Mouse (Mus musculus): ENCODE results near the gene Kcnmb3. TPM values are rescaled to one million over a fixed set of nuclear protein-coding genes. Genes with fewer than 3 reads are reported as not detected.
A peak's percentile ranks its signal among the peaks of the same experiment; 100 is the strongest.

The Kcnmb3 gene
- polyA plus RNA-seq (2015; fragmentation: Nextera tagmentation; extraction: Ambion mirVana), result 0.16 and 0.19 TPM in 2 replicates

DNA sequence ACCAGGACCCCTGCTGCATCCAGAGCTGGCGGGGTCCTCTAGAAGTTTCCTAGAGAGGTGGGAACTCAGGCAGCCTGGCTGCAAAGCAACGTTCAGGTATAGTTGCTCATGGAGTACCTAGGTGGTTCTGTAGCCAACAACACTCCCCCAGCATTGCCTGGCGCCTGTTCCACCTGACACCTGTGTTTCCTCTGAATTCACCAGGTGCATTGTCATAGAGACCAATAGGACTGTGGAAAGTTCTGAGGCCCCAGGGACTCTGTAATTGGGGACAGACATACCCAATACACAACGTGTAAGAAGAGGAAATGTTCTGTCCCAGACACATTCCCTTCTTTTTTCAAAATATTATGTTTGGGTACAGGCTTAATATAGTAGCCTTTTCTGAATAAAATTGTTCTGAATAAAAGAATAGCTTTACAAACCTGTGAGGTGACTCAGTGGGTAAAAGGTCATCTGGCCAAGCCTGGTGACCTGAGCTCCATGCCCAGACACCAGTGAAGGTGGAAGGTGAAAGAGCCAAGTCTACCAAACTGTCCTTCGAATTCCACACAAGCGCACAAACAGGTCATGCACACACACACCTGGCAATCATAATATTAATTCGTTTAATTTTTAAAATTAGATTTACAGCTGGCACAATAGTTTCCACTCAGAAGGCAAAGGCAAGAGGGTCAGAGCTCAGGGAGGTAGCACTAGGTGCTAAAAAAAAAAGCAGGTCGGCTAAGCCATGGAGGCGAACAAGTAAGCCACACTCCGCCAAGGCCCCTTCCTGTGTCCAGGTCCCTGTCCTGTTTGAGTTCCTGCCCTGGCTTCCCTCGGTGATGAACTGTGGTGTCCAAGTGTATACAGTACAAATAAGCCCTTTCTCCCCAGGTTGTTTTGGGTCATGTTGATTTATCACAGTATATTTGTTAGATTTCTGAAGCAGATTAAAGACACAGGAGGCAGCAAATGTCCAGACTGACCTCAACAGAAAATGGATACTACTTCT, at the start of gene Kcnmb3:
Kcnmb3 (minus strand) TSS at position 135 of the 994 bp plus-strand sequence.
- WGBS, result 86% methylated on average over 11 of the region's 11 CpGs
- H3K4me2 ChIP-seq (ENCODE audit: low read length), result no peak within 1 kb of the TSS
- no peak for ATAC-seq
- no peak within 1 kb of the TSS for H3K4me3 ChIP-seq (replicated peaks; ENCODE audit: low read length)
- H3K4me1 ChIP-seq (replicated peaks; ENCODE audit: control insufficient read depth, insufficient read depth, low read length), result peaks cover 2% of the 10 kb centered on the region; the same call in 1 of the 2 replicates
- H3K9me3 ChIP-seq (ENCODE audit: control insufficient read depth, low read length), result no peaks in the 10 kb centered on the region
- no peak within 1 kb of the TSS for H3K27ac ChIP-seq (ENCODE audit: low read length)
- no peak within 1 kb of the TSS for H3K9ac ChIP-seq (replicated peaks; ENCODE audit: low read depth, low read length)
- H3K27me3 ChIP-seq (replicated peaks; ENCODE audit: control insufficient read depth, insufficient read depth, low read length), result no peaks in the 10 kb centered on the region
- H3K36me3 ChIP-seq (ENCODE audit: control insufficient read depth, insufficient read depth), result no peaks in the 10 kb centered on the region

DNA sequence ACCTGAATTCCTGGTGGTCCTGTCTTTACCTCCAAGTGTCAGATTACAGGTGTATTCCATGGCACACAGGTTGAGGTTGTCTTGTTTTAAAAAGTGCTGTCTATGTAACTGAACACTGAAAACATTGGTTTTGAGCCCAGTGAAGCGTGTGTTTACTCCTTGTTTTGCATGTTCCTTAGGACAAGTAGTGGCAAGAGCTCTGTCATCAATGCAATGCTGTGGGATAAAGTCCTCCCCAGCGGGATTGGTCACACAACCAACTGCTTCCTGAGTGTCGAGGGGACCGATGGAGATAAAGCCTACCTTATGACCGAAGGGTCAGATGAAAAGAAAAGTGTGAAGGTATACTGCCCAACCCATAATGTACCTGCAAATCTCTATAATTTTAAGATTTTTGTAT, 46.1 kb upstream of the Kcnmb3 start:
- Histone ChIP-seq H3K4me2 (ENCODE audit: low read length) (no peak overlapping the region), H3K9ac (replicated peaks; ENCODE audit: low read depth, low read length) (no peak overlapping the region), H3K27me3 (replicated peaks; ENCODE audit: control insufficient read depth, insufficient read depth, low read length) (no peaks in the 10 kb centered on the region), H3K4me1 (replicated peaks; ENCODE audit: control insufficient read depth, insufficient read depth, low read length) (0 out of 2 replicates have a peak, but pooled peaks cover 2% of the 10 kb centered on the region), H3K4me3 (replicated peaks; ENCODE audit: low read length) (no peak overlapping the region), H3K9me3 (ENCODE audit: control insufficient read depth, low read length) (no peaks in the 10 kb centered on the region), H3K36me3 (ENCODE audit: control insufficient read depth, insufficient read depth) (peaks cover 13% of the 10 kb centered on the region), H3K27ac (ENCODE audit: low read length) (no peak overlapping the region)
- no peak for ATAC-seq
- WGBS, result 95% methylated on average over 5 of the region's 5 CpGs

DNA sequence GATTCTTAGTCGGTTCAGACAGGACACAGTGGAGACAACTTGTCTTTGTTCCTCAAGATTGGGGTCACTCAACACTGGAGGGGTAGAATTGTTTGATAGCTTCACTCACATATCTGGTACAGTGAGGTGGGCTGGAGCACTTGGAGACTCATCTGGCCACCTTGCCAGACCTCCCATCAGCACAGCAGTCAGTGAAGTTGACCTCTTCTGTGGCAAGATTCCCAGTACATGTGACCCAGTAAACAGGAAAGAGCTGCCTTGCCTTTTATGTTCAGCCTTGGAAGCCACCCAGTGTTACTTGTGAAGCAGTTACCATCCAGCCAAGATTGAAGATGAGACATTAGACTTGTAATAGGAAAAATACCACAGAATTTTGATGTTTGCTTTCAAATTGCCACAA, 45.5 kb upstream of the Kcnmb3 start:
- no peak overlapping the region for H3K4me2 ChIP-seq (ENCODE audit: low read length)
- ATAC-seq, result no peak
- 39% methylated on average over 1 of the region's 1 CpGs for WGBS
- H3K4me1 ChIP-seq (replicated peaks; ENCODE audit: control insufficient read depth, insufficient read depth, low read length), result 0 out of 2 replicates have a peak, but pooled peaks cover 2% of the 10 kb centered on the region
- H3K27ac ChIP-seq (ENCODE audit: low read length), result no peak overlapping the region
- H3K9me3 ChIP-seq (ENCODE audit: control insufficient read depth, low read length), result no peaks in the 10 kb centered on the region
- no peak overlapping the region for H3K4me3 ChIP-seq (replicated peaks; ENCODE audit: low read length)
- H3K36me3 ChIP-seq (ENCODE audit: control insufficient read depth, insufficient read depth), result peaks cover 15% of the 10 kb centered on the region
- no peak overlapping the region for H3K9ac ChIP-seq (replicated peaks; ENCODE audit: low read depth, low read length)
- no peaks in the 10 kb centered on the region for H3K27me3 ChIP-seq (replicated peaks; ENCODE audit: control insufficient read depth, insufficient read depth, low read length)

DNA sequence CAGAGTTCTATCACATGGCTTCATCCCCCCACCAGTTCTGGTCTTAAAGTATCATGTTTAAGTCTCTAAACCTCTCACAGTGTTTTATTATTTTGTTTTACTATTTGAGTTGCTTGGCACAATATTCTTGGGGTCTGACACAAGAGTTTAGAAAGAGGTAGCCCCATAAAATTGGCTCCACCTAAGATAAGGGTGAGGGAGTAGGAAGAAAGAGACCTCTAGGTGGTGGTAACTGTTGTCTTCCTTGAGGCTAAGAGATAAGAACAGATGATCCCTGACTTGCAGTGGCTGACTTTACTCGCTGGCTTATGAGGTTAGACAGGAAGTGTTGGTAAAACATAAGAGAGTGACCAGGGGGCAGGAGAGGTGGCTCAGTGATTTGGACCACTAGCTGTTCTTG, 43.7 kb upstream of the Kcnmb3 start:
- Histone ChIP-seq H3K27ac (ENCODE audit: low read length) (no peak overlapping the region), H3K27me3 (replicated peaks; ENCODE audit: control insufficient read depth, insufficient read depth, low read length) (no peaks in the 10 kb centered on the region), H3K4me1 (replicated peaks; ENCODE audit: control insufficient read depth, insufficient read depth, low read length) (peaks cover 4% of the 10 kb centered on the region; the same call in 1 of the 2 replicates), H3K9ac (replicated peaks; ENCODE audit: low read depth, low read length) (no peak overlapping the region), H3K36me3 (ENCODE audit: control insufficient read depth, insufficient read depth) (peaks cover 15% of the 10 kb centered on the region), H3K9me3 (ENCODE audit: control insufficient read depth, low read length) (no peaks in the 10 kb centered on the region), H3K4me3 (replicated peaks; ENCODE audit: low read length) (no peak overlapping the region), H3K4me2 (ENCODE audit: low read length) (no peak overlapping the region)
- 81% methylated on average over 1 of the region's 1 CpGs for WGBS
- no peak for ATAC-seq

DNA sequence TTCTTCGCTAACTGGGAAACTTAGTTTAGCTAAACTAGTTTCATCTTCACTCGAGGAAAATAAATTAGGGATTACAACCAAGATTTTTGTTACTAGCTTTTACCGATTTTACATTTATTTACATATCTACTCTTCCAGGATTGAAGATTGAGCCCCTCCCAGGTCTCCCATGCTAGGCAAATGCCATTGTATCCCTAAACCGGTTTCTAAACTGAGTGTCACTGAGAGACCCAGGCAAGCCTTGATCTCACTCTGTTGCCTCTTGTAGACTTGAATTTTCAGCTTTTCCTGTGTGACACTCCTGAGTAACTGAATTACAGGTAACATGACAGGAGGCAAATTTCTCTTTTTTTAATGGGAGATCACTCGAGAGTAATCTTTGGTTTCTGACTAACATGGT, 38.0 kb upstream of the Kcnmb3 start:
- H3K4me1 ChIP-seq (replicated peaks; ENCODE audit: control insufficient read depth, insufficient read depth, low read length), result peaks cover 5% of the 10 kb centered on the region; the same call in 1 of the 2 replicates
- H3K27me3 ChIP-seq (replicated peaks; ENCODE audit: control insufficient read depth, insufficient read depth, low read length), result no peaks in the 10 kb centered on the region
- H3K9ac ChIP-seq (replicated peaks; ENCODE audit: low read depth, low read length), result peak overlapping the region; percentile 86
- H3K27ac ChIP-seq (ENCODE audit: low read length), result no peak overlapping the region
- H3K4me3 ChIP-seq (replicated peaks; ENCODE audit: low read length), result peak overlapping the region; percentile 90
- WGBS, result 16% methylated on average over 5 of the region's 5 CpGs
- H3K9me3 ChIP-seq (ENCODE audit: control insufficient read depth, low read length), result no peaks in the 10 kb centered on the region
- no peak for ATAC-seq
- peak overlapping the region; percentile 77 for H3K4me2 ChIP-seq (ENCODE audit: low read length)
- peaks cover 8% of the 10 kb centered on the region for H3K36me3 ChIP-seq (ENCODE audit: control insufficient read depth, insufficient read depth)

DNA sequence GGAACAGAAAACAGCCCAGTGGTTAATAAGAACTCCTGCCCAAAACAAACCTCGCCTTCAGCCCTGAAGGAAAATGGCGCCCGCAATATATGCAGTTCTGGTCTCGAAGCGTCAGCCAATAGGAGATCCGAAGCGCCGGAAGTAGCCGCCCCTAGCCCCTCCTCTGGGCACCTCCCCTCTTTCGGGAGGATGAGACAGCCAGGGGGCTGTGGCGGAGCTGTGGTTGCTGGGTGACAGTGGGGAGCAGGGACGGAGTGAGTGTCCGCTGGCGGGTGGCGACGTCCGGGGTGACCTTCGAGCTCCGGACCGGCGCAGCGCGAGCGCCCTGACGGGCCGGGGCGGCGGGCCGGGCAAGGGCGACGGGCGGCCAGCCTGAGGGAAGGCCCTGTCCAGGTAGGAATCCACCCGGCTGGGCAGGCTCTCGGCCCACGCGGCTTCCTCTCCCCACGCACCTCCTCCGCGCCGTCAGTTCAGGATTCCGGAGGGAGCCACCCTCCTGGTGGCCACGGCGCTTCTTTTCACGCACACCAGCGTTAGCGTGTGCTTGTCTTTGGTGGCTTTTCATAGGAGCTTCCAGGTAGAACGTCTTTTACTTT, 37.4 kb upstream of the Kcnmb3 start, which contains the start of gene Mfn1:
Mfn1 (plus strand) TSS at position 163 of the 596 bp plus-strand sequence.
- peak; percentile 100 for ATAC-seq
- peak within 1 kb of the TSS; percentile 42; the same call in 1 of the 2 replicates for H3K27ac ChIP-seq (ENCODE audit: low read length)

DNA sequence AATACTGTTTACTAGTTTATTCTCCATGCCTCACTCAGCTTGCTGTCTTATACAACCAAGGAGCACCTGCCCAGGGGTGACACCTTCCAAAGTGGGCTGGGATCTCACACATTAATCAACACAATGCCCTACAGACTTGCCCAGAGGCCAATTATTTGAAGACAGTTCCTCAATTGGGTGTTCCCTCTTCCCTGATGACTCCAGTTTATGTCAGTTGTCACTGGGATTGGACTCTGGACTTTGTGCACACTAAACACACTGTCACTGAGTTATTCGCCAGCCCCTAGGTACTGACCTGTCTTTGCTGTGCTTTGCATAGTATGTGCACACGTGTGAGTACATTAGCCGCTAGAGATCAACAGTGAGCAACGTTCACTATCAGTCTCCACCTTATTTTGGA, 35.1 kb upstream of the Kcnmb3 start:
- Histone ChIP-seq H3K4me3 (replicated peaks; ENCODE audit: low read length) (no peak overlapping the region), H3K4me1 (replicated peaks; ENCODE audit: control insufficient read depth, insufficient read depth, low read length) (peaks cover 5% of the 10 kb centered on the region; the same call in 1 of the 2 replicates), H3K36me3 (ENCODE audit: control insufficient read depth, insufficient read depth) (peaks cover 14% of the 10 kb centered on the region), H3K9ac (replicated peaks; ENCODE audit: low read depth, low read length) (no peak overlapping the region), H3K27ac (ENCODE audit: low read length) (no peak overlapping the region), H3K4me2 (ENCODE audit: low read length) (no peak overlapping the region), H3K9me3 (ENCODE audit: control insufficient read depth, low read length) (no peaks in the 10 kb centered on the region; the same call in 1 of the 2 replicates), H3K27me3 (replicated peaks; ENCODE audit: control insufficient read depth, insufficient read depth, low read length) (no peaks in the 10 kb centered on the region)
- whole genome bisulfite sequencing, result 98% methylated on average over 4 of the region's 4 CpGs
- ATAC-seq, result no peak

More for the DNA sequence above, 37.4 kb upstream of the Kcnmb3 start, which contains the start of gene Mfn1:
- H3K4me3 ChIP-seq (replicated peaks; ENCODE audit: low read length), result peak within 1 kb of the TSS; percentile 90
- peaks cover 5% of the 10 kb centered on the region; the same call in 1 of the 2 replicates for H3K4me1 ChIP-seq (replicated peaks; ENCODE audit: control insufficient read depth, insufficient read depth, low read length)
- peaks cover 2% of the 10 kb centered on the region for H3K36me3 ChIP-seq (ENCODE audit: control insufficient read depth, insufficient read depth)
- H3K9ac ChIP-seq (replicated peaks; ENCODE audit: low read depth, low read length), result peak within 1 kb of the TSS; percentile 86
- H3K4me2 ChIP-seq (ENCODE audit: low read length), result peak within 1 kb of the TSS; percentile 77
- H3K9me3 ChIP-seq (ENCODE audit: control insufficient read depth, low read length), result no peaks in the 10 kb centered on the region
- under 1% methylated on average over 42 of the region's 47 CpGs for WGBS
- H3K27me3 ChIP-seq (replicated peaks; ENCODE audit: control insufficient read depth, insufficient read depth, low read length), result no peaks in the 10 kb centered on the region

DNA sequence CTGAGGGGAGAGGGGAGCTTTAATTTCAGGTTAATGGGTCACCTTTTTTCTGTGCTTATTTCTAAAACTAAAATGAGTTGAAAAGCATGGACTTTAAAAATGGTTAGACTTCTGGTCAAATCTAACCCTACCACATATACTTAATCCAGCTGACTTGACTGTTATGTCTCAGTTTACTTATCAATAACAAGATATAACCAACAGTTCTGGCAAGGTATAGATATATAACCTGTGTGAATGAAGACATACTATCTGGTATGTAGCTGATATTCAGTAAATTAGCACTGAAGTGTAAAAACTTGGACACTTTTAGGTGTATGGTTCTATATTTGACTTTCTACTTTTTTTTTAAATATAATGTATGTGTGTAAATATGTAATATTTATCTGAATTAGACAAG, 21.5 kb upstream of the Kcnmb3 start:
- ATAC-seq, result no peak
- no peak overlapping the region for H3K4me2 ChIP-seq (ENCODE audit: low read length)
- no peaks in the 10 kb centered on the region for H3K27me3 ChIP-seq (replicated peaks; ENCODE audit: control insufficient read depth, insufficient read depth, low read length)
- no peaks in the 10 kb centered on the region for H3K9me3 ChIP-seq (ENCODE audit: control insufficient read depth, low read length)
- no peak overlapping the region for H3K27ac ChIP-seq (ENCODE audit: low read length)
- H3K36me3 ChIP-seq (ENCODE audit: control insufficient read depth, insufficient read depth), result no peaks in the 10 kb centered on the region; the same call in 1 of the 2 replicates
- H3K4me3 ChIP-seq (replicated peaks; ENCODE audit: low read length), result no peak overlapping the region
- H3K9ac ChIP-seq (replicated peaks; ENCODE audit: low read depth, low read length), result no peak overlapping the region
- H3K4me1 ChIP-seq (replicated peaks; ENCODE audit: control insufficient read depth, insufficient read depth, low read length), result peaks cover 25% of the 10 kb centered on the region

DNA sequence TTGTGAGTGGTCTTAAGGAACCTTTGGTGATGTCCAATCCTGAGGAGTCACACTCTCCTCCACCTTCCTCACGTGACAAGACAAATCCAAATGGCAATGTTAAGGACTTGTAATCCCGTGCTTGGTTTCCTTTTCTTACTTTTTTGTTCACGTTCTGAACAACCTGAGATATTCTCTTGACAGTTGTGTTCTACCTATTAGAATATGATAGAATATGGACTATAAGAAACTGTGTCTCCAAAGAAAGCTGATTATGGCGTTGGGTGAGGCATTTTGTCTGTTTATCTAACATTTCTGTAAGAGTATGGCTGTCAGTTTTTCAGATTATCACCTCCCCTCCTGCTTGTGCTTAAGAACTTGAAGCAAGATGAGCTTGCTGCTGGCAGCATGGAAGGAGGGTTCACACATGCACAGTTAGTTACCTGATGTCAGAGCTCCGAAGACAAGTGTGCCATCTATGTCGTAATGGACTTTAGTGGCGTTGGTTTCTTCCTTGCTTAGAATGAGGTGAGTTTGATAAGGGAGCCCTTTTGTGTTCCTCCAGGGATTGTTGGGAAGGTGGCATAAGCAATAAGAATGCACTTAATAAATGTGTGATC, 20.8 kb upstream of the Kcnmb3 start:
- H3K4me3 ChIP-seq (replicated peaks; ENCODE audit: low read length), result no peak overlapping the region
- H3K27me3 ChIP-seq (replicated peaks; ENCODE audit: control insufficient read depth, insufficient read depth, low read length), result no peaks in the 10 kb centered on the region
- WGBS, result 92% methylated on average over 7 of the region's 7 CpGs
- no peaks in the 10 kb centered on the region; the same call in 1 of the 2 replicates for H3K36me3 ChIP-seq (ENCODE audit: control insufficient read depth, insufficient read depth)
- H3K9ac ChIP-seq (replicated peaks; ENCODE audit: low read depth, low read length), result no peak overlapping the region
- no peak for ATAC-seq
- no peak overlapping the region for H3K4me2 ChIP-seq (ENCODE audit: low read length)
- no peak overlapping the region for H3K27ac ChIP-seq (ENCODE audit: low read length)
- peaks cover 25% of the 10 kb centered on the region for H3K4me1 ChIP-seq (replicated peaks; ENCODE audit: control insufficient read depth, insufficient read depth, low read length)
- H3K9me3 ChIP-seq (ENCODE audit: control insufficient read depth, low read length), result no peaks in the 10 kb centered on the region
